Mouse (Mus musculus) limb, embryonic 14.5 days (tissue): ENCODE data around the gene Gm21060. TPM values are rescaled to one million over a fixed set of nuclear protein-coding genes. Genes with fewer than 3 reads are reported as not detected.
A peak's percentile ranks its signal among the peaks of the same experiment; 100 is the strongest.

Source experiments
- ATAC-seq: fragments of 200-750 bp; cut with Nextera tagmentation; 2 replicates; pipeline ENCODE4 v1.8.0; 2017; ENCODE audit warnings: low read depth, moderate number of reproducible peaks, moderate TSS enrichment; ENCODE audit not compliant: low FRiP score
- DNase-seq: peaks from one replicate; pipeline ENCODE4 v3.0.0-alpha.2; 2015; ENCODE audit warnings: low spot score
- H3K27ac ChIP-seq: fragments of 300-500 bp; sonication (generic); replicated peaks from 2 replicates; pipeline ENCODE4 v1.5.1; 2014; ENCODE audit warnings: low read depth, mild to moderate bottlenecking, low read length, moderate library complexity, mixed read lengths
- H3K27me3 ChIP-seq: fragments of 300-500 bp; sonication (generic); 2 replicates; pipeline ENCODE4 v1.6.1; 2014; ENCODE audit warnings: low read length, mixed read lengths; ENCODE audit not compliant: control insufficient read depth, insufficient read depth
- H3K36me3 ChIP-seq: fragments of 300-500 bp; sonication (generic); 2 replicates; pipeline ENCODE4 v1.6.1; 2014; ENCODE audit warnings: mild to moderate bottlenecking, low read length, moderate library complexity, mixed read lengths; ENCODE audit not compliant: control insufficient read depth, insufficient read depth
- H3K4me1 ChIP-seq: fragments of 300-500 bp; sonication (generic); 2 replicates; pipeline ENCODE4 v1.6.1; 2014; ENCODE audit warnings: antibody characterized with exemption, low read length, mixed read lengths; ENCODE audit not compliant: control insufficient read depth, insufficient read depth
- H3K4me2 ChIP-seq: fragments of 300-500 bp; sonication (generic); replicated peaks from 2 replicates; pipeline ENCODE4 v1.6.1; 2014; ENCODE audit warnings: low read depth, mild to moderate bottlenecking, low read length, moderate library complexity; ENCODE audit not compliant: severe bottlenecking
- H3K4me3 ChIP-seq: fragments of 300-500 bp; sonication (generic); replicated peaks from 2 replicates; pipeline ENCODE4 v1.5.1; 2014; ENCODE audit warnings: low read length
- H3K9ac ChIP-seq: fragments of 300-500 bp; sonication (generic); 2 replicates; pipeline ENCODE4 v1.6.1; 2014; ENCODE audit warnings: mild to moderate bottlenecking, low read depth, low read length, moderate library complexity; ENCODE audit not compliant: severe bottlenecking
- H3K9me3 ChIP-seq: fragments of 300-500 bp; sonication (generic); 2 replicates; pipeline ENCODE4 v1.6.1; 2016; ENCODE audit warnings: low read length; ENCODE audit not compliant: control insufficient read depth
- POLR2A ChIP-seq: fragments of 200-500 bp; IDR thresholded peaks from 2 replicates; pipeline ENCODE4 v1.8.0; 2012; ENCODE audit warnings: inconsistent platforms, mild to moderate bottlenecking, moderate library complexity, borderline replicate concordance; ENCODE audit not compliant: insufficient read depth, insufficient read length; ENCODE audit errors: extremely low read depth
- WGBS: fragments of 180-500 bp; shearing (Covaris S2); extraction: QIAGEN DNeasy Blood & Tissue Kit; methylation state at CpG from one replicate; pipeline ENCODE4 v1.1.7; 2014; 5-methylcytosine and 5-hydroxymethylcytosine counted together
- polyA plus RNA-seq, 2 experiments: library from polyadenylated mRNA; depleted of rRNA in 1 of 2; stranded (reverse) in 1 of 2; unstranded in 1 of 2; fragments of >200 nt; fragmentation: Nextera tagmentation in 1 of 2; extraction: Ambion mirVana in 1 of 2; gene quantifications; 2 replicates each; pipeline versions ENCODE4 v1.2.1 to v1.2.3; 2012 to 2014

The Gm21060 gene
- polyA plus RNA-seq, 2 experiments = not detected

GRCm38 (mm10) chr19:61265349-61266245 is 31.3 kb downstream of the Gm21060 start:
- Histone ChIP-seq H3K4me2 (no peak overlapping the region), H3K9me3 (no peaks in the 10 kb centered on the region), H3K9ac (no peak overlapping the region), H3K27ac (no peak overlapping the region), H3K27me3 (no peaks in the 10 kb centered on the region), H3K4me1 (no peaks in the 10 kb centered on the region), H3K36me3 (no peaks in the 10 kb centered on the region), H3K4me3 (no peak overlapping the region)
- no peak for TF ChIP-seq POLR2A
- DNase-seq (peak; percentile 59), ATAC-seq (no peak)
- 32% methylated on average over 3 of the region's 3 CpGs for WGBS

GRCm38 (mm10) chr19:61264933-61265332 is 31.9 kb downstream of the Gm21060 start:
- no peak for ATAC-seq
- no peak overlapping the region for H3K4me3 ChIP-seq

GRCm38 (mm10) chr19:61264227-61264626 is 32.6 kb downstream of the Gm21060 start:
- H3K4me1 ChIP-seq = no peaks in the 10 kb centered on the region
- H3K4me2 ChIP-seq = no peak overlapping the region
- no peak overlapping the region for H3K9ac ChIP-seq
- H3K27me3 ChIP-seq = no peaks in the 10 kb centered on the region
- peak; percentile 43 for DNase-seq
- no peak for ATAC-seq
- no peaks in the 10 kb centered on the region for H3K36me3 ChIP-seq
- no peak overlapping the region for H3K4me3 ChIP-seq
- H3K27ac ChIP-seq = no peak overlapping the region
- no peak for TF ChIP-seq POLR2A
- no peaks in the 10 kb centered on the region for H3K9me3 ChIP-seq
- no CpG with 5 or more reads among the region's 1 CpGs for WGBS

More at GRCm38 (mm10) chr19:61264933-61265332, 31.9 kb downstream of the Gm21060 start:
- Histone ChIP-seq H3K4me2 (no peak overlapping the region), H3K36me3 (no peaks in the 10 kb centered on the region), H3K4me1 (no peaks in the 10 kb centered on the region), H3K27me3 (no peaks in the 10 kb centered on the region), H3K9me3 (no peaks in the 10 kb centered on the region), H3K27ac (no peak overlapping the region), H3K9ac (no peak overlapping the region)
- no peak for DNase-seq
- TF ChIP-seq POLR2A = no peak

GRCm38 (mm10) chr19:61261241-61261640 is 35.6 kb downstream of the Gm21060 start:
- no peak for DNase-seq
- 60% methylated on average over 1 of the region's 1 CpGs for WGBS

GRCm38 (mm10) chr19:61257733-61258132 is 39.1 kb downstream of the Gm21060 start:
- no peaks in the 10 kb centered on the region for H3K27me3 ChIP-seq
- H3K36me3 ChIP-seq = no peaks in the 10 kb centered on the region
- H3K9me3 ChIP-seq = no peaks in the 10 kb centered on the region
- ATAC-seq (no peak), DNase-seq (no peak)
- H3K9ac ChIP-seq = no peak overlapping the region
- 87% methylated on average over 18 of the region's 18 CpGs for WGBS
- no peak for TF ChIP-seq POLR2A
- no peak overlapping the region for H3K4me2 ChIP-seq
- no peak overlapping the region for H3K27ac ChIP-seq
- H3K4me3 ChIP-seq = no peak overlapping the region
- H3K4me1 ChIP-seq = no peaks in the 10 kb centered on the region

More at GRCm38 (mm10) chr19:61261241-61261640, 35.6 kb downstream of the Gm21060 start:
- H3K9me3 ChIP-seq = no peaks in the 10 kb centered on the region
- H3K36me3 ChIP-seq = no peaks in the 10 kb centered on the region
- H3K27me3 ChIP-seq = no peaks in the 10 kb centered on the region
- no peaks in the 10 kb centered on the region for H3K4me1 ChIP-seq
- no peak overlapping the region for H3K4me3 ChIP-seq
- no peak overlapping the region for H3K4me2 ChIP-seq
- no peak for ATAC-seq
- no peak overlapping the region for H3K27ac ChIP-seq
- no peak for TF ChIP-seq POLR2A
- H3K9ac ChIP-seq = no peak overlapping the region
